Mouse (Mus musculus): ENCODE results near the gene Rps2. TPM values are rescaled to one million over a fixed set of nuclear protein-coding genes. Genes with fewer than 3 reads are reported as not detected.

Gene Rps2
- total RNA-seq, 2 experiments from 2014 or later: 291 to 312 TPM

DNA sequence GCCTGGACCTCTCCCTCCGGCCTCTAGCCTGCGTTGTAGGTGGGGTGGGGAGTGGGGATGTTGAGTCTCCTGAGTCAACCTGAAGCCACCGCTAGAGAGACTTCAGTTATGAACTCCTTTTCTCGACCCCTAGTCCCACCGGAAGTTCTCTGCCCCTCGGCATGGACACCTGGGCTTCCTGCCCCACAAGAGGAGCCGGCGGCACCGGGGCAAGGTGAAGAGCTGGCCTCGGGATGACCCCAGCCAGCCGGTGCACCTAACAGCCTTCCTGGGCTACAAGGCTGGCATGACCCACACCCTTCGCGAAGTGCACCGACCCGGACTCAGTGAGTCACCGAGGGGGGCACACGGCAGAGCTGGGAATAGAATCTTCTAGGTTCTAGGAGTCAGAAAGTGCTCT, 10.3 kb downstream of the Rps2 start:
- intact Hi-C loops (cut with DNase I): no loop called here
- DNase-seq (ENCODE audit: low spot score in 2 of 2): no peak

GRCm38 (mm10) chr17:24729067-24729466, 11.2 kb downstream of the Rps2 start:
- intact Hi-C loops (cut with DNase I): no loop called here
- DNase-seq (ENCODE audit: low spot score in 2 of 2): no peak

- DNase-seq (ENCODE audit: low spot score in 2 of 2): no peak
- intact Hi-C loops (cut with DNase I): no loop called here
Observed at GRCm38 (mm10) chr17:24730787-24731186, 12.9 kb downstream of the Rps2 start.

DNA sequence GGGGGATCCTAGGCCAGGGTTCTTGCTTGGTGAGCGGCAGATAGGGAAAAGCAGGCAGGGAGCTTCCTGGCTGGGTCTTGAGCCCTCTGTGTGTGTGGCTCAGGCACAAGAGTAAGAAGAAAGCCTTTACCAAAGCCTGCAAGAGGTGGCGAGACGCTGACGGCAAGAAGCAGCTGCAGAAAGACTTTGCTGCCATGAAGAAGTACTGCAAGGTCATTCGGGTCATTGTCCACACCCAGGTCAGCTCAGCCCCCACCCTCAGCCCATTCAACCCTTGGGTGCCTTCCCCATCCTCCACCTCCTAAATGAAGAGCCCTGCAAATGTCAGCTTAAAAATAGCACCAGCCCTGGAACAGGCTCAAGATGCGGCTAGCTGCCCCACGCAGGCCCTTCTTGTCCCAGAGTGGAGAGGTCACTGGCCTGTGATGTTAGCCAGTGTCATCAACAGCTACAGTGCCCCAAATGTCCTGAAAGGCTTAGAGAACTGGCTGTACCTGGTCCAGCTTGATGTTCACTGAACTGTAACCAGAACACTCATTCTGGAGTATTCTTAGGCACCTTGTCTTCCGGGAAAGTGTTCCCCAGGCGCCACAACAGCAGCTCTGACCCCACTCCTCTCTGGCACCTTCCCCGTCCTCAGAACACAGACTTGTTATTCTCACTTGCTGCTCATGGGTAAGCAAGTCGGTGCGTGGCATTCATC, 14.5 kb downstream of the Rps2 start:
- intact Hi-C loops (cut with DNase I): no loop called here
- DNase-seq (ENCODE audit: low spot score in 2 of 2): no peak

DNA sequence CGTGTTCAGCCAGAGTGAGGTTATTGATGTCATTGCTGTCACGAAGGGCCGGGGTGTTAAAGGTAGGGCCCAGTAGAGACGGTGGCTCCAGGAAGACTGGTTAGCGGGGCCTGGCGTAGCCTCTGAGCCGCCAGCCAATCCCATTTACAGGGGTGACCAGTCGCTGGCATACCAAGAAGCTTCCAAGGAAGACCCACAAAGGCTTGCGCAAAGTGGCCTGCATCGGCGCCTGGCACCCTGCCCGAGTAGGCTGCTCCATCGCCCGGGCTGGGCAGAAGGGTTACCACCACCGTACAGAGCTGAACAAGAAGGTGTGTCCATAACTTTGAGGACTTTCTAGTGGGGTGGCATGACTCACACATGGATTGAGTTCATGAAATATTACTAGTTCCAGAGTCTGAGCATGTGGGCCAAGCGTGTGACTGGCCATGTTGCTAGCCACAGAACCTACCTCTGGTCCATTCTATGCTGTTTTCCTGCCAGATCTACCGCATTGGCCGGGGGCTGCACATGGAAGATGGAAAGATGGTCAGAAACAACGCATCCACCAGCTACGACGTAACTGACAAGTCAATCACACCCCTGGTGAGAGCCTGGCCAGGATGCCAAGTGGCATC, 15.6 kb downstream of the Rps2 start:
- intact Hi-C loops (cut with DNase I): no loop called here

GRCm38 (mm10) chr17:24734513-24734912, 16.6 kb downstream of the Rps2 start:
- intact Hi-C loops (cut with DNase I): no loop called here
- DNase-seq (ENCODE audit: low spot score in 2 of 2): no peak

More for the DNA sequence above, 15.6 kb downstream of the Rps2 start:
- DNase-seq (ENCODE audit: low spot score in 2 of 2): no peak

GRCm38 (mm10) chr17:24735446-24735845, 17.5 kb downstream of the Rps2 start:
- DNase-seq (ENCODE audit: low spot score in 2 of 2): no peak
- intact Hi-C loops (cut with DNase I): no loop called here

GRCm38 (mm10) chr17:24736330-24737051, 18.6 kb downstream of the Rps2 start, which contains the start of gene Msrb1:
TSS of gene Msrb1 (plus strand) at chr17:24736642.
- peak; percentile 88 to 90 for DNase-seq (ENCODE audit: low spot score in 2 of 2)
- intact Hi-C loops (cut with DNase I): no loop called here

- intact Hi-C loops (cut with DNase I): no loop called here
- no peak for DNase-seq (ENCODE audit: low spot score in 2 of 2)
Observed at GRCm38 (mm10) chr17:24737135-24737810, 19.4 kb downstream of the Rps2 start.

DNA sequence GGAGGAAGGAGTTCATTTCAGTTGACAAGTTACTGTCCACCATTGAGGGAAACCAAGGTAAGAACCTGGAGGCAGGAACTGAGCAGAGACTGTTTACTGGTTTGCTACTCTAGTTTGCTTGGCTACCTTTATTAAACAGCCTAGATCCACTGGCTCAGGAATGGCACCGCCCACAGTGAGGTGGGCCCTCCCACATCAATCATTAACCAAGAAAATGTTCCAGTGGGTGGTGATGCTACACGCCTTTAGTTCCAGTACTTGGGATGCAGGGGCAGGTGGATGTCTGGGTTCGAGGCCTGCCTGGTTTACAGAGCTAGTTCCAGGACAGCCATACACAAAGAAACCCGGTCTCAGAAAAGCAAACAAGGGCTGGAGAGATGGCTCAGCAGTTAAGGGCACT, 20.3 kb downstream of the Rps2 start:
- intact Hi-C loops (cut with DNase I): no loop called here

GRCm38 (mm10) chr17:24739926-24740325, 22.0 kb downstream of the Rps2 start:
- DNase-seq (ENCODE audit: low spot score in 2 of 2): no peak
- intact Hi-C loops (cut with DNase I): no loop called here

More for the DNA sequence above, 20.3 kb downstream of the Rps2 start:
- no peak for DNase-seq (ENCODE audit: low spot score in 2 of 2)

DNA sequence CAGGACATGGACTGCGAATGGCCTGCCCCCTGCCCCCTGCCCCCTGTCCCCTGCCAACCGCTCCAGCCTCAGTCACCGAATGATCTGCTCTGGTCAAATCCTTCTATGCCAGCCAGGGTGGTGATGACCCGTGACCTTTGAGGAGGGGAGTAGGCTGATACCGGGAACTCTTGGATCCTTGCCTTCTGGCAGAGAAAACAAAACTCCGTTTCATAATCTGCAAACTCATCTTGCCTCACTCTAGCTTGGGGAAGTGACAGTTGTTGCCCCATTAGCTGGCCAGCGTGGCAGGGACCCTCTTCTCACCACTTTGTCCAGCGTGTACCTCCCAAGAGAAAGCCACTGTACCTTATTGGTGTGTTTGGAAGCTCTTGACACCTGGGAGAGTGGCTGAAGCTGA, 24.4 kb downstream of the Rps2 start:
- intact Hi-C loops (cut with DNase I): no loop called here
- no peak for DNase-seq (ENCODE audit: low spot score in 2 of 2)

DNA sequence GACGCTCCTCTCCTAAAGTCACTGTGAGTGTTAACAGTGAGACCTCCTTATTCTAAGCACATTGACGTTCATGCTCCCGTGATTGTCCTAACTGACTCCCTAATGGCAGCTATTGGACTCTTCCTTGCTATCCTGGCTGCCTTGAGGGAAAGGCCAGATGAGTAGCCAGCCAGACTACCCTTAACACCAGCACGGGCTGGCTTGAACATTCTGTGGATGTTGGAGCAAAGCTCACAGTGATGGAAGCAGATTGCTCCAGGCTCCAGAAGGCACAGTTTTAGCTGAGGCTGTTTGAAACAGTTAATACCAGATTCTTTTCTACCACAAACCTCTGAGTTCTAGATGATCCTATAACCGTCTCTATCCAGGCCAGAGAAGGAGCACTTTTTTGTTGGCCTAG, 26.0 kb downstream of the Rps2 start:
- intact Hi-C loops (cut with DNase I): no loop called here
- DNase-seq (ENCODE audit: low spot score in 2 of 2): no peak

DNA sequence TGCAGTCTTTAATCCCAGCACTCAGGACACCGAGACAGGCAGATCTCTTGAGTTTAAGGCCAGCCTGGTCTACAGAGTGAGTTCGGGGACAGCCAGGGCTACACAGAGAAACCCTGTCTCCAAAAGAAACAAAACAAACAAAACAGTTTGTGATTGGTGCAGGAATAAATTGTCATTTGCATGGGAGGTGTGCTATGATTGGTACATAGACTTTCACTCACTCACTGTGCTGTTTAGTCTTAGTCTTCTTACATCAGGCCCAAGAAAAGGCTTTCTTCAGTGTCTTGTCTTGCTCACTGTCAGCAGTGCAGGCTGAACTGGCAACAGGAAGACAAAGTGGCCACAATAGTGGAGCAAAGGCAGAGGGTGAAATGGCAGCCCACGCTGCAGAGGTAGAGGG, 26.5 kb downstream of the Rps2 start:
- DNase-seq (ENCODE audit: low spot score in 2 of 2): no peak
- intact Hi-C loops (cut with DNase I): no loop called here

GRCm38 (mm10) chr17:24745526-24746497, 27.9 kb downstream of the Rps2 start:
- intact Hi-C loops (cut with DNase I): loop anchor here (2.0 to 5.0 kb wide), 2 partner anchors 71 to 136 kb away; no protein-coding TSS in a partner anchor
- peak; percentile 61 to 84 for DNase-seq (ENCODE audit: low spot score in 2 of 2)

DNA sequence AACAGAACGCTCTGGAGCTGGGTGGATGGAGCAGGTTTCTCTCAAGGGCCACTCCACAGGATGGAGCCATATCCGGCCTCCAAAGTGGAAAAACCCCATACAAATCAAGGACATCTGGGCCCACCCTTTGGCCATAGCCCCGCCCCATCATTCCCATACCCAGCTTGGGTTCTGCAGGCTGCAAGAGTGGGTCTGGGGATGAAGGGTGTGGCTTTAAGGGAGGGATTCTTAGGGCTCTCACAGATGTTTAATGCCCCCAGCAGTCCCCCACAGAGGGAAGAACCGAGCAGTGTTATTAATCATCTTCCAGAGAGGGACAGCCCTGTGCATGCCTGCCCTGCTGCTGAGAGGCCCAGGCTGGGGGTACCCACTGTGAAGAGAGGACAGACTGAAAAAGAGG, 29.1 kb downstream of the Rps2 start:
- DNase-seq (ENCODE audit: low spot score in 2 of 2): no peak
- intact Hi-C loops (cut with DNase I): loop anchor here (2.0 to 5.0 kb wide), 2 partner anchors 70 to 135 kb away; no protein-coding TSS in a partner anchor

DNA sequence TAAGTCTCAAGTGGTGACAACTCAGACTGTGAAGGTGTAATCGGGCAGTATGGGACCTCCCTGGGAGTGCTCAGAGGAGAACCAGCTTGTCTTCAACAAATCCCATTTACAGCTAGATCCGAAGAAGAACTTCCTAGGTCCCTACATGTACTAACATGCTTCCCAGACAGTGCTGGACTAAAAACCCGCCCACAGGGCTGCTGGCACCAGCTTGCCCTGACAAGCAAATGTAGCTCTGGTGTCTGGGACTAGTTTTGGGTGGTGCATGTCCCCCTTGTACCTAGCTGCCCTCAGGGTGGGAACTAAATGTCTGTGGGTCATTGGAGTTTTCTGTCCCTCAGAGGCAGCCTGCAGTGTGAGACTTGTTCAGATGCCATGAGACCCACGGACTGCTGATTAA, 33.6 kb downstream of the Rps2 start:
- DNase-seq (ENCODE audit: low spot score in 2 of 2): no peak
- intact Hi-C loops (cut with DNase I): no loop called here

DNA sequence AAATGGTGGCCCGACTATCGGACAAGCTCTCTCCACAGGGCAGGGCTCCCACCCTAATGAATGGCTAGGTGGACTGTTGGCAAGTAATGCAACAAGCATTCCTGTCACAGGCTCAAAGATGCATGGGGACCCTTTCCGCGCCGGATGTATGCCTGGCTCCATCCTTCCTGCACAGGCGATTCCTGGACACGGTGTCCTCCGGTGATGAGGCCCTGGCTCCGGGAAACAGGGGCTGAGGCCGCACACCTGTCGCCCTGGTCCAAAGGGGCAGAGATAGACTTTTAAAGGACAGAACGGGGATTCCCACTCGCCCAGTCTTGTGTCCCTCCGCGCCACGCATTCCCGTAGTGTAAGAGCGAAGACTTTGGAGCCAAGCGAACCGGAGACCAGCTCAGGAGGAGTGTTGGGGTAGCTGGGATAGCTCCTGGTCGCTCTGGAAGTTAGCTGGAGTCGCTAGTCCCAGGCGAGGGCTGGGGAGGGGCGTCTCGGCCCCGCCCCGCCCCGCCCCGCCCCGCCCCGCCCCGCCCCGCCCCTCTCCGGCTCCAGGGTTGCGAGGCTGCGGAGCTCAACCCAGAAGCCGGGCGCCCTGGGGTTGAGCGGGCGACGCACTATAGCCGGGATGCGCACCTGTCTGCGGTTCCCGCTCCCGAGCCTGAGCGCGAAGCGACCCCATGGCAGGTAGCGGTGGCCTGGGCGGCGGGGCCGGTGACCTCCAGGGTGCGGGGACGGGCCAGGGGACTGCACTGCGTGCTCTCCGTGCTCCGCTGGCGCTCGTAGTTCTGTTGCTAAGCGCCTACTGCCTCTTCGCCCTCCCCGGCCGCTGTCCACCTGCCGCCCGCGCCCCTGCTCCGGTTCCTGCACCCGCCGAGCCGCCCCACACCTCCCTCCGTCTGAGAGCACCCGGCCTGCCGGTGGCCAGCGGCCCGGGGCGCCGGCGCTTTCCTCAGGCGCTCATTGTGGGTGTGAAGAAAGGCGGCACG, 34.8 kb downstream of the Rps2 start, which contains the start of gene Hs3st6:
Gene Hs3st6, plus strand, starts transcription at position 574 of the 980 bp plus-strand sequence.
- intact Hi-C loops (cut with DNase I): no loop called here
- DNase-seq (ENCODE audit: low spot score in 2 of 2): no peak
